Mouse (Mus musculus): Measurements from ENCODE around the gene Fmnl3. TPM values are rescaled to one million over a fixed set of nuclear protein-coding genes. Genes with fewer than 3 reads are reported as not detected.
A peak's percentile ranks its signal among the peaks of the same experiment; 100 is the strongest.

Fmnl3 gene
- polyA plus RNA-seq, 1 experiment from 2014 or later, result 16.6 TPM

- Histone ChIP-seq H3K4me1 (ENCODE audit: control insufficient read depth, insufficient read depth, low read length) (peaks cover 25% of the 10 kb centered on the region), H3K27ac (ENCODE audit: low read length) (no peak overlapping the region), H3K9ac (ENCODE audit: low read length) (no peak overlapping the region), H3K9me3 (replicated peaks; ENCODE audit: control insufficient read depth, low read length) (no peaks in the 10 kb centered on the region), H3K27me3 (ENCODE audit: control insufficient read depth, insufficient read depth, low read length) (no peaks in the 10 kb centered on the region), H3K4me3 (replicated peaks; ENCODE audit: low read length) (no peak overlapping the region), H3K36me3 (ENCODE audit: control insufficient read depth, insufficient read depth, low read length) (peaks cover 9% of the 10 kb centered on the region), H3K4me2 (ENCODE audit: low read depth, low read length) (no peak overlapping the region)
- WGBS, result 68% methylated on average over 2 of the region's 2 CpGs
- no peak for ATAC-seq (ENCODE audit: insufficient read depth, low FRiP score)
These were observed 40.0 kb downstream of the Fmnl3 start for GRCm38 (mm10) chr15:99330324-99330723.

GRCm38 (mm10) chr15:99328011-99328410 is 42.3 kb downstream of the Fmnl3 start:
- Histone ChIP-seq H3K4me1 (ENCODE audit: control insufficient read depth, insufficient read depth, low read length) (peaks cover 13% of the 10 kb centered on the region; the same call in 1 of the 2 replicates), H3K36me3 (ENCODE audit: control insufficient read depth, insufficient read depth, low read length) (peaks cover 11% of the 10 kb centered on the region), H3K27me3 (ENCODE audit: control insufficient read depth, insufficient read depth, low read length) (no peaks in the 10 kb centered on the region), H3K4me3 (replicated peaks; ENCODE audit: low read length) (no peak overlapping the region), H3K9me3 (replicated peaks; ENCODE audit: control insufficient read depth, low read length) (no peaks in the 10 kb centered on the region), H3K27ac (ENCODE audit: low read length) (no peak overlapping the region), H3K9ac (ENCODE audit: low read length) (no peak overlapping the region), H3K4me2 (ENCODE audit: low read depth, low read length) (no peak overlapping the region)
- 93% methylated on average over 5 of the region's 5 CpGs for WGBS
- ATAC-seq (ENCODE audit: insufficient read depth, low FRiP score), result no peak

- Histone ChIP-seq H3K9me3 (replicated peaks; ENCODE audit: control insufficient read depth, low read length) (no peaks in the 10 kb centered on the region), H3K9ac (ENCODE audit: low read length) (no peak overlapping the region), H3K36me3 (ENCODE audit: control insufficient read depth, insufficient read depth, low read length) (peaks cover 14% of the 10 kb centered on the region), H3K4me1 (ENCODE audit: control insufficient read depth, insufficient read depth, low read length) (peaks cover 4% of the 10 kb centered on the region; the same call in 1 of the 2 replicates), H3K27me3 (ENCODE audit: control insufficient read depth, insufficient read depth, low read length) (no peaks in the 10 kb centered on the region), H3K4me2 (ENCODE audit: low read depth, low read length) (no peak overlapping the region), H3K4me3 (replicated peaks; ENCODE audit: low read length) (no peak overlapping the region), H3K27ac (ENCODE audit: low read length) (no peak overlapping the region)
- no peak for ATAC-seq (ENCODE audit: insufficient read depth, low FRiP score)
- WGBS, result 80% methylated on average over 1 of the region's 1 CpGs
These were observed 43.3 kb downstream of the Fmnl3 start for GRCm38 (mm10) chr15:99326959-99327358.

- H3K36me3 ChIP-seq (ENCODE audit: control insufficient read depth, insufficient read depth, low read length), result peaks cover 14% of the 10 kb centered on the region
- WGBS, result 35% methylated on average over 2 of the region's 2 CpGs
- no peaks in the 10 kb centered on the region for H3K9me3 ChIP-seq (replicated peaks; ENCODE audit: control insufficient read depth, low read length)
- H3K4me3 ChIP-seq (replicated peaks; ENCODE audit: low read length), result no peak overlapping the region
- ATAC-seq (ENCODE audit: insufficient read depth, low FRiP score), result no peak
- H3K4me2 ChIP-seq (ENCODE audit: low read depth, low read length), result no peak overlapping the region
- H3K27me3 ChIP-seq (ENCODE audit: control insufficient read depth, insufficient read depth, low read length), result no peaks in the 10 kb centered on the region
- H3K9ac ChIP-seq (ENCODE audit: low read length), result no peak overlapping the region
- no peaks in the 10 kb centered on the region; the same call in 1 of the 2 replicates for H3K4me1 ChIP-seq (ENCODE audit: control insufficient read depth, insufficient read depth, low read length)
- 0 out of 2 replicates have a peak overlapping the region, but pooled peaks have one; percentile 9 for H3K27ac ChIP-seq (ENCODE audit: low read length)
These were observed 43.9 kb downstream of the Fmnl3 start for GRCm38 (mm10) chr15:99326407-99326806.

GRCm38 (mm10) chr15:99325598-99325997 is 44.7 kb downstream of the Fmnl3 start:
- Histone ChIP-seq H3K9me3 (replicated peaks; ENCODE audit: control insufficient read depth, low read length) (no peaks in the 10 kb centered on the region), H3K36me3 (ENCODE audit: control insufficient read depth, insufficient read depth, low read length) (peaks cover 14% of the 10 kb centered on the region), H3K4me1 (ENCODE audit: control insufficient read depth, insufficient read depth, low read length) (no peaks in the 10 kb centered on the region), H3K27ac (ENCODE audit: low read length) (no peak overlapping the region), H3K27me3 (ENCODE audit: control insufficient read depth, insufficient read depth, low read length) (no peaks in the 10 kb centered on the region), H3K9ac (ENCODE audit: low read length) (no peak overlapping the region), H3K4me2 (ENCODE audit: low read depth, low read length) (no peak overlapping the region), H3K4me3 (replicated peaks; ENCODE audit: low read length) (no peak overlapping the region)
- WGBS, result 89% methylated on average over 6 of the region's 6 CpGs
- ATAC-seq (ENCODE audit: insufficient read depth, low FRiP score), result no peak

GRCm38 (mm10) chr15:99324151-99324550 is 46.1 kb downstream of the Fmnl3 start:
- H3K27me3 ChIP-seq (ENCODE audit: control insufficient read depth, insufficient read depth, low read length), result no peaks in the 10 kb centered on the region
- 82% methylated on average over 9 of the region's 9 CpGs for WGBS
- H3K9ac ChIP-seq (ENCODE audit: low read length), result no peak overlapping the region
- no peaks in the 10 kb centered on the region for H3K4me1 ChIP-seq (ENCODE audit: control insufficient read depth, insufficient read depth, low read length)
- no peak overlapping the region for H3K4me2 ChIP-seq (ENCODE audit: low read depth, low read length)
- no peaks in the 10 kb centered on the region for H3K9me3 ChIP-seq (replicated peaks; ENCODE audit: control insufficient read depth, low read length)
- peaks cover 14% of the 10 kb centered on the region for H3K36me3 ChIP-seq (ENCODE audit: control insufficient read depth, insufficient read depth, low read length)
- no peak overlapping the region for H3K4me3 ChIP-seq (replicated peaks; ENCODE audit: low read length)
- H3K27ac ChIP-seq (ENCODE audit: low read length), result no peak overlapping the region
- ATAC-seq (ENCODE audit: insufficient read depth, low FRiP score), result no peak

GRCm38 (mm10) chr15:99320978-99321377 is 49.3 kb downstream of the Fmnl3 start:
- Histone ChIP-seq H3K9me3 (replicated peaks; ENCODE audit: control insufficient read depth, low read length) (no peaks in the 10 kb centered on the region), H3K27ac (ENCODE audit: low read length) (no peak overlapping the region; the same call in 1 of the 2 replicates), H3K4me1 (ENCODE audit: control insufficient read depth, insufficient read depth, low read length) (peaks cover 4% of the 10 kb centered on the region; the same call in 1 of the 2 replicates), H3K4me3 (replicated peaks; ENCODE audit: low read length) (no peak overlapping the region), H3K9ac (ENCODE audit: low read length) (no peak overlapping the region), H3K36me3 (ENCODE audit: control insufficient read depth, insufficient read depth, low read length) (peaks cover 10% of the 10 kb centered on the region; the same call in 1 of the 2 replicates), H3K4me2 (ENCODE audit: low read depth, low read length) (no peak overlapping the region), H3K27me3 (ENCODE audit: control insufficient read depth, insufficient read depth, low read length) (no peaks in the 10 kb centered on the region)
- 81% methylated on average over 9 of the region's 9 CpGs for WGBS
- ATAC-seq (ENCODE audit: insufficient read depth, low FRiP score), result no peak

- Histone ChIP-seq H3K27ac (ENCODE audit: low read length) (peak overlapping the region; percentile 58), H3K36me3 (ENCODE audit: control insufficient read depth, insufficient read depth, low read length) (peaks cover 10% of the 10 kb centered on the region; the same call in 1 of the 2 replicates), H3K4me3 (replicated peaks; ENCODE audit: low read length) (no peak overlapping the region), H3K9ac (ENCODE audit: low read length) (peak overlapping the region; percentile 8; the same call in 1 of the 2 replicates), H3K27me3 (ENCODE audit: control insufficient read depth, insufficient read depth, low read length) (no peaks in the 10 kb centered on the region), H3K4me1 (ENCODE audit: control insufficient read depth, insufficient read depth, low read length) (peaks cover 4% of the 10 kb centered on the region; the same call in 1 of the 2 replicates), H3K9me3 (replicated peaks; ENCODE audit: control insufficient read depth, low read length) (no peaks in the 10 kb centered on the region), H3K4me2 (ENCODE audit: low read depth, low read length) (no peak overlapping the region)
- ATAC-seq (ENCODE audit: insufficient read depth, low FRiP score), result no peak
- 76% methylated on average over 10 of the region's 10 CpGs for WGBS
These were observed 50.1 kb downstream of the Fmnl3 start for GRCm38 (mm10) chr15:99320168-99320674.

GRCm38 (mm10) chr15:99319411-99319871 is 50.8 kb downstream of the Fmnl3 start:
- peaks cover 10% of the 10 kb centered on the region; the same call in 1 of the 2 replicates for H3K36me3 ChIP-seq (ENCODE audit: control insufficient read depth, insufficient read depth, low read length)
- no peak for ATAC-seq (ENCODE audit: insufficient read depth, low FRiP score)
- 63% methylated on average over 3 of the region's 3 CpGs for WGBS

More at GRCm38 (mm10) chr15:99319411-99319871, 50.8 kb downstream of the Fmnl3 start:
- Histone ChIP-seq H3K27me3 (ENCODE audit: control insufficient read depth, insufficient read depth, low read length) (no peaks in the 10 kb centered on the region), H3K27ac (ENCODE audit: low read length) (peak overlapping the region; percentile 58), H3K9me3 (replicated peaks; ENCODE audit: control insufficient read depth, low read length) (no peaks in the 10 kb centered on the region), H3K9ac (ENCODE audit: low read length) (peak overlapping the region; percentile 2; the same call in 1 of the 2 replicates), H3K4me1 (ENCODE audit: control insufficient read depth, insufficient read depth, low read length) (peaks cover 4% of the 10 kb centered on the region; the same call in 1 of the 2 replicates), H3K4me3 (replicated peaks; ENCODE audit: low read length) (no peak overlapping the region), H3K4me2 (ENCODE audit: low read depth, low read length) (no peak overlapping the region)
